Mouse (Mus musculus) thymus, postnatal 25 days (tissue): ENCODE measurements around the gene Ccrl2.

Source experiments
- DNase-seq: peaks from one replicate; pipeline ENCODE4 v3.0.0; 2022

Gene Ccrl2

GRCm38 (mm10) chr9:111056798-111057543 lies at the start of gene Ccrl2:
Gene Ccrl2, minus strand, starts transcription at chr9:111057519.
- no peak for DNase-seq

- DNase-seq: no peak
These were observed 46.6 kb upstream of the Ccrl2 start for GRCm38 (mm10) chr9:111103893-111104292.

DNA sequence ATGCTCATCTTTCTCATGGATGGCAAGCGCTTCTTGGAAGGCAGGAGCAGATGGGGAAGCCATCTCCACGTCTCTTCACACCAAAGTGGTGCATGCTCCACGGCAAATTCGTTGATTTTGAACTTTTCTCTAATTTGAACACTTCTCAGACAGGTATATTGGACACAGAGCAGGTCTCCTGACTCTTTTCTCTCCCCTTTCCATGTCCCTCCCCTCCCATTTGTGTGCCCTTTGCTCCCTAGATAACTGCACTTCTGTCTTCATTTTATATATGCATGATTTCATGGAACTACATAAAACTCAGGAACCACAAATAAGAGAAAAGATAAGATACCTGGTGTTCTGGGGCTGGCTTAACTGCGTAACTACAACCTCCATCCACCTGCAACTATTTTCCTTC lies 46.0 kb upstream of the Ccrl2 start:
- no peak for DNase-seq

- no peak for DNase-seq
These were observed 43.1 kb upstream of the Ccrl2 start for GRCm38 (mm10) chr9:111100406-111100805.

DNA sequence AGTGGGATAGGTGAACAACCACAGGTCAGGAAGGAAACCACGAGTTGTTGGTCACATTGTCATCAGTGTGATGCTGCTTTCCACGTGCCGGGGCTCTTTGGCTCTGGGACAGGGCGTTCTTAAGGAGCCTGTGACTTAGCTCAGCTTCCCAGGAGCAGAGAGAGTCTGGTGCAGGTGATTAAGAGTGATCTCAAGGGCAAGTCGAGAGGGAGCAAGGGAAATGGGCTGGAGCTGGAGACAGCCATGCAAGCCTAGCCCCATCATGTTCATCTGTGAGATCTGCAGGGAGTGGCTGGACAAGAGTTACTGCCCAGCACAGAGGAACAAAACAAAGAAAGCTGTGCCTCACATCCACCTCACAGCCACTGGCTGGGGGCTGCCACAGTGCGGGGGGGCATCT lies 40.2 kb upstream of the Ccrl2 start:
- no peak for DNase-seq

DNA sequence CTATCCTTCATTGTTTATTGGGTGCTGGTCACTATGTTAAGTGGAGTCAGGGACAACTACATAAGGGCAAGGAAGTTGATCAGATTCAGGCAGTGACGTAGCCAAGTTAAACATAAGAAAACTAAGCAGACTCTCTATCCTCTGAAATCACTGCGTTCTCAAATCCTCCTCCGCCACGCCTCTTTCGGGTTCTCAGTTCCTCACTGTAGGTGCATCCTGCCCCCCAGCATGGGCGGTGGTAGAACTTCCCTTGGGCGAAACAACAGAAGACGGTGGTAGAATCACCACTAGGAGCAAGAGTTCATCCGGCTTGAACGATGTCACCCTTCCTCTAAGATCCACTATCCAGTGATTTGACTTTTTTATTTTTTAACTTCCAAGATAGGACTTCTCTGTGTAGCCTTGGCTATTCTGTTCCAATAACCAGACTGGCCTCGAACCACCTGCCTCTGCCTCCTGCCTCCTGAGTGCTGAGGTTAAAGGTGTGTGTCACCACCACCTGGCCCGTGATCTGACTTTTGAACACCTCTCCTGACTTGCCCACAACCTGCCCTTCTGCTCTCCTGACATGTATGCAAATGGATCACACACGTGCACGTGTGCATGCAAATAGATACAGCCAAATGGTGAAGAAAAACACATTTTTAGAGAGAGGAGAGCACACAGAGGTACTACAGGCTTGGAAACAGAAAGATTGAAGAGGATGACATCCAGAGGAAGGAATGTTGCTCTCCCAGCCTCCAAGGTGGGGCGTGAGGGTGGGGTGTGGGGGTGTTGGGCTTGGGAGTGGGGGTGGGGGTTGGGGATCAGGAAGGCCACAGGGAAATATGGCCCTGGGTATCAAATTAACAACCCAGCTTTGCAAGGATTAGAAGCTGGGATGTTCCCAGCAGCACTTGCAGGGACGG lies 39.4 kb upstream of the Ccrl2 start:
- DNase-seq: no peak

DNA sequence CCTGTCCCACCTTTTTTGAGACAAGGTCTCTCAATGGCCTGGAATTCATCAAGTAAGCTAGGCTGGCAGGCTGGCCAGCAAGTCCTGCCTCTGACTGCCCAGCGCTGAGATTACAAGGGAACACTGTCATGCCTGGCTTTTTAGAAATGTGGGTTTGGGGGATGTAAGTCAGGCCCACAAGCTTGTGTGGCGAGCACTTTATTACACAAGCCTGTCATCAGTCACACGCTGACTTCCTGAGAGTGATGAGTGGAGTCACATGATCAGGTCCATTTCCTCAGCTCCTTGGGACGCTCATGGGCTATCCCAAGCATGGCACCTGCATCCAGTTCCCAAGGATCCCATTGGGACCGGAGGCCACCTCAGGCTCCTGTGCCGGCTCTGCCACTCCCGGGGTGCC lies 38.4 kb upstream of the Ccrl2 start:
- no peak for DNase-seq

GRCm38 (mm10) chr9:111094626-111095025 lies 37.3 kb upstream of the Ccrl2 start:
- DNase-seq: no peak

- DNase-seq: peak; percentile 52
These were observed 35.8 kb upstream of the Ccrl2 start for GRCm38 (mm10) chr9:111093094-111093493.

DNA sequence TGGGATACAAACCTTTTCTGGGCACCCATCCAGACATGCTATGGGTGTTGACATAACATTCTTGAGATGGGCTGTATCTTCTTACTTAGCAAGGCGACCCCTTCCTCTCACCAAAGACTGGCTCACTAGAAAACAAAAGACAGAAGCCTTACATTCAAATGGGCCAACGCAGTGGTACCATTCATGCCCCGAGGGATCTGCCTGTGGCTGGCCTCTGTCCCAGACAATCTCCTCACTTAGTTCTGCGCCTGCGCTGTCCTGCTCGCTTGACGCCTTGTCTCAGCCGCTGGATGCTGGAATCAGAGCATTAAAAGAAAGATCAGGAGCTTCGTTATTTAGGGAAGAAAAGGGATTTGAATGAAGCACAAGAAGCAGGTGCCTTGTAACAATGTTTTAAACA lies 35.3 kb upstream of the Ccrl2 start:
- DNase-seq: no peak

DNA sequence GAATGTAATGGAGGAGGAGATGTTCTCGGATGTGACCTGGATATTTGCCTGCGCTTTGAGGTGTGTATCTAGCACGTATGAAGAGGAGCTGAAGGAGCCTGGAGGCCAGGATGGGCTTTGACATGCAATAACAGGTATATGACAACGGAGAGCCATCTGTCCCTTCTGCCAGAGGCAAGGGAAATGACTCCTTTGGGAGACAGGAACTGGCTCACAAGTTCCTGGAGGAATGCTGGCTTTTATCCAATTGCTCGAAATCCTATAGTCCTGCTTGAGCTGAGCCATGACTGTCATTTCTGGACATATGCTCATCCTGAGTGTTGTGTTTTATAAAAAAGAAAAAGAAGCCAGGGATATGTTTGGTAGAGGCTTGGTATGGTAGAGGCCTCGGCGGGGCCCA lies 31.6 kb upstream of the Ccrl2 start:
- no peak for DNase-seq

- no peak for DNase-seq
These were observed 30.6 kb upstream of the Ccrl2 start for GRCm38 (mm10) chr9:111087960-111088359.

DNA sequence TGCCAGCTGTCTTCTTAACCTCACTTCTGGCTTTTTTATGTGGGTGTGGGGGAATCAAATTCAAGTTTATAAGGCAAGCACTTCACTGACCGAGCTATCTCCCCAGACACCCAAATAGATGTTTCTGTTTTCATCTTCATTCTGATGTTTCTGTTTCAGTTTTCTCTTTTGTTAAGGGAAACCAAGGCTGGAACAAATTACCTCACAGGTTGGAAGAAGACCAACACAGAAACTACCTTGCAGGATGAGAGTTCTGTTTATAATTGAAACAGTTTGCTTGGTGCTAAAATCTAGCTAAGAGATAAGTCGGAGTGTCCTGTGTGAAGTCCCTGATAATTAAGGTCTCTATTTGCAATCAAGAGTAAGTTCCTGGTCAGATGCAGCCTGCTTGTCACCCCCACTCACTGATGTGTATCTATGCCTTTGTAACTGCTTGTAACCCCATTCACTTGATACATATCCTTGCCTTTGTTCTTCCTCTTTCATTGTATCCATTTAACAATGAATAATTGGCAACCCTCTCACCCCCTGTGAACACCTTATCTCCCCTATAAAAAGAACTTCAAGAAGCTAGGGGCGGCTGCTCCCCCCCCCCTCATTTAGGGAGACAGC lies 29.8 kb upstream of the Ccrl2 start:
- no peak for DNase-seq

DNA sequence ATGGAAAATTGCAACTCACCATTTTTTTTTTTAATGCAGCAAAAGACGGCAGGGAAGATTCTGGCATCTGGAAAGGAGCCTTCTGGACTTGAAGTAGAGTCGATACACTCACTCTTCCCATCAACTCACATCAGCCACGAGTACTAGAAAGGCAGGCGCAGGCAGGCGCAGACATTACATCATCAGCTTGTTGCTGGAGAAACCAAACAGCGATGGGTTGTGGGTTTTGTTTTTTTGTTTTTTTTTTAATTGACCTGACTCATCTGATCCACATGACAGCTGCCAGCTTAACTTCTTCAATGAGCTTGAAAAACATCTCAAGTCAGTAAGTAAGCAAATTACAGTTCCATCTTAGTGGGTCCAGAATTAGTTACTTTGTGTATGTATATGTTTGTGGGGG lies 28.8 kb upstream of the Ccrl2 start:
- DNase-seq: no peak

GRCm38 (mm10) chr9:111085329-111085728 lies 28.0 kb upstream of the Ccrl2 start:
- no peak for DNase-seq

DNA sequence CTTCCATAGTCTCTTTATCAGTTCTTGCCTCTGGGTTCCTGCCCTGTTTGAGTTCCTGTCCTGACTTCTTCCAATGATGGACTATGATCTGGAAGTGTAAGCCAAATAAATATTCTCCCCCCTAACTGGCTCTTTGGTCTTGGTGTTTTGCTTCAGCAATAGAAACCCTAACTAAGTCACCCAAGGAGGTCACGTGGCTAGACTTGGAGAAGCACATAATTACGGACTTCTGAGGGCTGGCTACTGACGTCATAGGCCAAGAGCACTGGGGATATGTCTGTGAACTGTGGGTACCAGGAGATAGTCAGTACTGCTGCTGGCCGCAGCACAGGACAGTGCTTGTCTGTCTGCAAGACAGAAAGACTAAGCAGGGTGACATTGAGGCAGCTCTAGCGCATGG lies 24.4 kb upstream of the Ccrl2 start:
- no peak for DNase-seq

DNA sequence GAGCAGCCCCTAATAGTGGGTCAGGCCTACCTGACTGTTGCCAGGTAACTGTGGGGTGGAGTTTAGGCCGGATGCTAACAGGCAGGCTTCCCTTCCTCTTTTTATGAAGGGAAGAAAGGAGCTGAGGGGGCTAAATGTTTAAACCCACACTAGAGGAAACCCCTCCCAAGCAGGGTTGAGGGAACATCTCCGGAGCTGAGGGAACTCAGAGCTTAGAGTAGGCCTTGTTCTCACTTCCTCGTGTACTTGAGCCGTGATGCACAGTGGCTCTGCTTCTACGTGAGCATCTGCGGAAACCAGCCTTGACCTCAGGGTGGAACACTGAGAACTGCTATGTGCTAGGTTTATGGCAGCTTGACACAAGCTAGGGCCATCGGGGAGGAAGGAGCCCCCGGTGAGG lies 23.5 kb upstream of the Ccrl2 start:
- DNase-seq: no peak

DNA sequence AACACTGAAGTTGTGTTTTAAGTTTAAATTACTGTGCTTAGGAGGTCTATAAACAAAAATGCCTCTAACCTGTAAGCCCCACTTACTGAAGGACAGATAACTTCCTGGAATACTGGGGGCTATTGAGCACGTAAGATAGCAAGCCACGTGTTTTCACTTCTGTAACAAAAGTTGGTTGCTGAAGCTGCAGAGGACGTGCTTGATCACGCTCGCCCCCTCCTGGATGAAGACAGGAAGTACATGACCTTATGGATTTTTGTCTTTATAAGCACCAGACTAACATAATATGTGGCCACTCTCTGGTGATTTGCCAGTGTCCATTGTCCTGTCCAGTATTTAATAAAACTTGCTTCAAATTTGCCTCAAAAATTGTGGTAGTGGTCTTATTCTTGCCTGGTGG lies 20.4 kb upstream of the Ccrl2 start:
- peak; percentile 16 for DNase-seq

DNA sequence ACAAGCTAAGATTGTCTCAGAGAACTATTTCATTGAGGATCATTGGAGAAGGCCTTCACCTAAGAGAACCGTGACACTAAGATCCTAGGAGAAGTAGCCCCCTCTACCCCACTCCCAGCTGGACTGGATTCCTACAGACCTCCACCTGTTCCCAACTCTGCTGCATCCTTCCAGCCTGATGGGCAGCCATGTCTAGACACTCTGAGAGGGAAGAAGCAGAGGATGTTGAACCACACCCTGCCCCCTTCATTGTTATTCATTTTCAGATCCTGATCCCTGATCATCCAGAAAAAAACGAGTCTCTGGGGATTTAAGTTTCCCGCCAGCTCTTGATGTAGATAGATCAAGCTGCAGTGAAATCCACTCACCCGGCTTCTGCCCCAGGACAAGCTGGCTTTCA lies 15.7 kb upstream of the Ccrl2 start:
- DNase-seq: no peak

- DNase-seq: no peak
These were observed 14.9 kb upstream of the Ccrl2 start for GRCm38 (mm10) chr9:111072175-111072574.

- DNase-seq: peak; percentile 62
These were observed 13.2 kb upstream of the Ccrl2 start for GRCm38 (mm10) chr9:111070546-111070961.

GRCm38 (mm10) chr9:111067052-111067451 lies 9.7 kb upstream of the Ccrl2 start:
- DNase-seq: no peak

DNA sequence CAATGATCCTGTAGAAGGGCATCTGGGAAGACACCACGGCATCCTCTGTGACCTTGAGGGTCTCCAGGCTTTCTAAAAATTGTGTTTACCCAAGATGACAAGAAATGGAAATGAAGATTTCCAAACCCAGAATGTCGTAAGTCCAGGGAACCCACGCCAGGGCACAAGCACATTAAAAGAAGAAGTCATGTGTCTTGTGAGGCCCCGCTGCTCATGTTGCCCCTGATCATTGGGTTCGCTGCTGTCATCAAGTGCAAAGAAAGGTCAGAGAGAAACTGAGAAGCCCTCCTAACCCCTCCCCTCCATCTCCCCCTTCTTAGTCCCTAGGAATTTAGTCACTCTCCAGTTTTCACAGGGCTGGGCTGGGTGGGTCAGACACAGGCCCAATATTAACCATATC lies 5.5 kb upstream of the Ccrl2 start:
- DNase-seq: no peak
